Mouse (Mus musculus) E14TG2a.4 (cell line): Measurements from ENCODE around the gene Nt5dc2.

ENCODE experiments used
- CTCF ChIP-seq: conservative IDR thresholded peaks from 2 replicates; pipeline ENCODE4 v1.5.1; 2014; ENCODE audit warnings: low read length
- NANOG ChIP-seq: IDR thresholded peaks from 2 replicates; pipeline ENCODE4 v1.6.1; 2014; ENCODE audit warnings: borderline replicate concordance, low read length, mixed read lengths
- POU5F1 ChIP-seq: IDR thresholded peaks from 2 replicates; pipeline ENCODE4 v1.6.1; 2014; ENCODE audit warnings: low read length, borderline replicate concordance

- TF ChIP-seq CTCF, result no peak
- no peak for TF ChIP-seq POU5F1
- TF ChIP-seq NANOG, result no peak
Observed at GRCm38 (mm10) chr14:31140141-31140540, 9.3 kb downstream of the Nt5dc2 start.
